Mouse (Mus musculus) heart, embryonic 16.5 days (tissue): ENCODE data around the gene Gm20388. TPM values are rescaled to one million over a fixed set of nuclear protein-coding genes. Genes with fewer than 3 reads are reported as not detected.
A peak's percentile ranks its signal among the peaks of the same experiment; 100 is the strongest.

Experiments used
- ATAC-seq: fragments of 200-750 bp; cut with Nextera tagmentation; replicated peaks from 2 replicates; pipeline ENCODE4 v1.8.0; 2017; ENCODE audit warnings: moderate number of reproducible peaks; ENCODE audit not compliant: insufficient read depth, low FRiP score; ENCODE audit errors: extremely low read depth
- H3K27ac ChIP-seq: fragments of 300-500 bp; sonication (generic); 2 replicates; pipeline ENCODE4 v1.5.1; 2014; ENCODE audit warnings: mild to moderate bottlenecking, low read length, control low read depth, moderate library complexity
- H3K27me3 ChIP-seq: fragments of 300-500 bp; sonication (generic); 2 replicates; pipeline ENCODE4 v1.6.1; 2014; ENCODE audit warnings: low read length, mixed read lengths; ENCODE audit not compliant: control insufficient read depth, insufficient read depth
- H3K36me3 ChIP-seq: fragments of 300-500 bp; sonication (generic); 2 replicates; pipeline ENCODE4 v1.6.1; 2014; ENCODE audit not compliant: control insufficient read depth, insufficient read depth
- H3K4me1 ChIP-seq: fragments of 300-500 bp; sonication (generic); 2 replicates; pipeline ENCODE4 v1.6.1; 2014; ENCODE audit warnings: low read length, mixed read lengths; ENCODE audit not compliant: control insufficient read depth, insufficient read depth
- H3K4me2 ChIP-seq: fragments of 300-500 bp; sonication (generic); 2 replicates; pipeline ENCODE4 v1.6.1; 2014; ENCODE audit warnings: low read depth, mild to moderate bottlenecking, control low read depth, low read length
- H3K4me3 ChIP-seq: fragments of 300-500 bp; sonication (generic); 2 replicates; pipeline ENCODE4 v1.5.1; 2014; ENCODE audit warnings: mild to moderate bottlenecking, control low read depth, low read length
- H3K9ac ChIP-seq: fragments of 300-500 bp; sonication (generic); 2 replicates; pipeline ENCODE4 v1.6.1; 2014; ENCODE audit warnings: low read length, control low read depth
- H3K9me3 ChIP-seq: fragments of 300-500 bp; sonication (generic); replicated peaks from 2 replicates; pipeline ENCODE4 v1.6.1; 2016; ENCODE audit warnings: low read length; ENCODE audit not compliant: control insufficient read depth
- WGBS: fragments of 180-500 bp; shearing (Covaris S2); extraction: QIAGEN DNeasy Blood & Tissue Kit; methylation state at CpG from one replicate; pipeline ENCODE4 v1.1.7; 2014; 5-methylcytosine and 5-hydroxymethylcytosine counted together
- polyA plus RNA-seq: library from polyadenylated mRNA; unstranded; fragments of >200 nt; fragmentation: Nextera tagmentation; extraction: Ambion mirVana; gene quantifications from 2 replicates; pipeline ENCODE4 v1.2.1, GENCODE M21; 2015

Gene Gm20388
- polyA plus RNA-seq, 1 experiment from 2014 or later, result 4.5 TPM

DNA sequence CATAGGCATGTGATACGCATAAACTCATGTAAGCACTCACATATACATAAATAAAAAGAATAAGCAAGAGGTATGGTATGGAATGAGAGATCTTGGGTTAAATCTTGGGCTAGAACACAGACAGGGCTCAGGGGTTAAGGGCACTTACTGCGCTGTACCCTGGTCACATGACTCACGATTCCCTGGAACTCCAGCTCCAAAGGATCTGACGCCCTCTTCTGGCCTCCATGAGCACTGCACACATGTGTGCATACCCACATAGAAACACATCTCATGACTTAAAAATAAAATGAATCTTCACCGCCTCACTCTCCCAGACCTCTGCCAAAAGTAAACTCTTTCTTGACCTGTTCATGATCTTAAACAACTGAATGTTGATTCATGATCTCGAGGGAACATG, 1587.0 kb downstream of the Gm20388 start:
- Histone ChIP-seq H3K27ac (no peak overlapping the region), H3K4me3 (no peak overlapping the region), H3K4me1 (no peaks in the 10 kb centered on the region), H3K27me3 (no peaks in the 10 kb centered on the region), H3K9ac (no peak overlapping the region), H3K9me3 (peaks cover 2% of the 10 kb centered on the region; the same call in 1 of the 2 replicates), H3K36me3 (no peaks in the 10 kb centered on the region), H3K4me2 (no peak overlapping the region)
- WGBS, result 81% methylated on average over 6 of the region's 6 CpGs
- no peak for ATAC-seq

DNA sequence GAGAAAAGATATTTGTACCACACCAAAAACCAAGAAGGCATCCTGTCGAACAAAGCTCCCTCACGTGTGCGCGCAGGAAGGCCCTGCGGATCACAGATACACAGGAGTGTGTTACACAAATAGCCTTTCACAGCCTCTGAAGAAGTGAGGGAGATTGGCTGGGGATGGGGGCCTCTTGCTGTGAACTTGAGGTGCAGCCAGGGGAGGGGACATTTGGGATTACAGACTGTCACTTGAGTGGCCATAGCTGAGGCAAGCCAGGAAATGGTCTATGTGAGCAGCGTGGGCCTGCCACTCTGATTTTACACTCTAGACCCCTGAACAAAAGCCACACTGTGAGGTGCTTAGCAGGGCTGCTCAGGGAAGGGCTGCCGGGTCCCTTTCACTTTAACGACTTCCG, 1601.1 kb downstream of the Gm20388 start:
- no peak overlapping the region for H3K4me2 ChIP-seq
- H3K27ac ChIP-seq, result no peak overlapping the region
- WGBS, result 60% methylated on average over 9 of the region's 9 CpGs
- H3K4me1 ChIP-seq, result no peaks in the 10 kb centered on the region
- peaks cover 12% of the 10 kb centered on the region; the same call in 1 of the 2 replicates for H3K27me3 ChIP-seq
- no peaks in the 10 kb centered on the region for H3K36me3 ChIP-seq
- no peaks in the 10 kb centered on the region for H3K9me3 ChIP-seq
- no peak for ATAC-seq
- no peak overlapping the region for H3K4me3 ChIP-seq
- no peak overlapping the region for H3K9ac ChIP-seq

DNA sequence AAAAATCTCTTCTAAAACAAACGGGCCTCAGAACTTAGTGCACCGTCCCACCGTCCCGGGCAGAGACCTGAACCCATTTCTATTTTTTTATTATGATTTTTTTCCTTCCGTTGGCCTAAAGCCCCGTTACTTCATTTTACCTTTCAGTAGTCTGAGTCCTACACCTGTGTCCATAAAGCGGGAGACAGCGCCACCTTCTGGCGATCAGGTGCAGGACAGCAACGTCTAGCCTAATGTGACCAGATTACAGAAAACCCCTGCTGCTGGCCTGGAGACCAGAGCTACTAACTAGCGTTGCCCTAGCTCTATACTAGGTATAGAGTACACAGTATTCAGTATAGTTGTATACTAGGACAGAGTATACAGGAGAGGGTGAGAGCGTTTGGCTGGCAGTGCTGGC, 1602.8 kb downstream of the Gm20388 start:
- ATAC-seq, result no peak; the same call in 1 of the 2 replicates
- Histone ChIP-seq H3K4me2 (no peak overlapping the region), H3K27ac (no peak overlapping the region), H3K9me3 (no peaks in the 10 kb centered on the region), H3K4me3 (no peak overlapping the region), H3K27me3 (peaks cover 12% of the 10 kb centered on the region; the same call in 1 of the 2 replicates), H3K36me3 (no peaks in the 10 kb centered on the region), H3K4me1 (no peaks in the 10 kb centered on the region), H3K9ac (no peak overlapping the region)
- 5% methylated on average over 12 of the region's 12 CpGs for WGBS

DNA sequence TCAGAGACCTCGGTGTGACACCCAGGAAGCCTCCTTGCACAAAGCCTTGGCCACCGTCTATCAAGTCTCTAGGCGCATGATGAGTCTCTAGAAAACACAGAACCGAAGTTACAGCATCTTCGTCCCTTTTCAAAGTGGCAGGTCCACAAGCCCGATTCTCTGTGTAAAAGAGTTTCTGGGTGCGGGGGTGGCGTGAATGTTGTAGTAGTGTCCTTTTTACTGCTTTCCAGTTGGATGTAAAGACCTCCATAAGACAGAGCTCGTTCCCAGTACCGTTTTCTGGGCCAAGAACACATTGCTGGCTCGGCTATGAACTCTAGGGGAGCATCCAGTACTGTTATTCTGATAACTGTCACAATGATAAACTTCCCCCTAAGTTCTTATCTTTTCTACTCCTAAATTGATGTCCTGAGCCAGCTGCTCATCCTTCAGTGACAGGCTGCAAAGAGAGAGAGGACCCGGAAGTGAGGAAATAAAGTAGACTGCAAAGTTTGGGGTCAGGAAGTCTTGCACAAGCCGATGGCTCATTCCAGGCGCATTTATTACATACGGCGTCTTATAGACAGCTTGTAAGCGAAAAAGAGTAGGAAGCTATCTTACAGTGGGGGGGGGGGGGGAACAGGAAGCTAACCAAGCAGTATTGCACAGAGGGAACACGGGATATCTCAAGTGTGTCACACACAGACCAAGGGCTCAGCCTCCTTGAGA, 1614.6 kb downstream of the Gm20388 start:
- Histone ChIP-seq H3K4me2 (no peak overlapping the region), H3K27ac (no peak overlapping the region), H3K27me3 (peaks cover 3% of the 10 kb centered on the region; the same call in 1 of the 2 replicates), H3K36me3 (no peaks in the 10 kb centered on the region), H3K9ac (no peak overlapping the region), H3K4me1 (no peaks in the 10 kb centered on the region), H3K9me3 (no peaks in the 10 kb centered on the region), H3K4me3 (no peak overlapping the region)
- 58% methylated on average over 18 of the region's 18 CpGs for WGBS
- ATAC-seq, result no peak

DNA sequence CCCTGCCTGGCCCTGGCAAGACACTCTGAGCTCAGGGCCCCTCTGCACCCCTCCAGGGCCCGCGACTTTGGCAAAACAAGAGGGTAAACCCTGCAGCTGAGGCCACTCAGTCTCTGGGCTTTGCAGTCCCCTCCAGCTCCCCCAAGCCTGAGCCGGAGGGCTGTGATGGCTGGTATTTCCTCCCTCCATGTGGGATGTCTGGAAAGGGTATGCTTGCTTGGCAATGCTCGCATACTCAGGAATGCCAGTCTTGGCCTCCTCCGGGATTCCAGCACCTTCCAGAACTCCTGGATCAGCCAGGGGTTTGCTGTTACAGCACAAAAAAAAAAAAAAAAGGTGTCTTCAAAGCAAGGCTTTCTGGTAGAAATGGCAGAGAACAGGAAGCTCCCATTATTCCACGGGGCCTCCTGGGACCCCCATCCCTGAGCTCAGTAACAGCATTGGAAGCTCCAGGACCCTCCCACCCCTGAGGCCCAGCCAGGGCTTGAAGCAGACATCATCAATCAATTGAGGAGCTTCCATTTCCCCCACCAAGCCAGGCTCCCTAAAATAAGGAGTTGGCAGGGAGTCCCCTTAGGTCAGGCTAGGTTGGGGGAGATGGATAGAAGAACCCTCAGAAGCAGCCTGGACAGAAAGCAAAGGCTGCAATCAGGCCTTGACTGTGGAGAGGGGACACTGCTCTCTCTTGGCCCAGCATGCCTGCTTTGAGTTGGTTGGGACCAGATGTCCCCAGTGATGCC, 1616.3 kb downstream of the Gm20388 start:
- ATAC-seq, result peak; percentile 49
- H3K4me3 ChIP-seq, result no peak overlapping the region
- no peak overlapping the region for H3K9ac ChIP-seq
- no peak overlapping the region for H3K4me2 ChIP-seq
- H3K27me3 ChIP-seq, result peaks cover 3% of the 10 kb centered on the region; the same call in 1 of the 2 replicates
- H3K36me3 ChIP-seq, result no peaks in the 10 kb centered on the region
- H3K27ac ChIP-seq, result no peak overlapping the region
- 46% methylated on average over 6 of the region's 6 CpGs for WGBS
- H3K4me1 ChIP-seq, result no peaks in the 10 kb centered on the region
- no peaks in the 10 kb centered on the region for H3K9me3 ChIP-seq

DNA sequence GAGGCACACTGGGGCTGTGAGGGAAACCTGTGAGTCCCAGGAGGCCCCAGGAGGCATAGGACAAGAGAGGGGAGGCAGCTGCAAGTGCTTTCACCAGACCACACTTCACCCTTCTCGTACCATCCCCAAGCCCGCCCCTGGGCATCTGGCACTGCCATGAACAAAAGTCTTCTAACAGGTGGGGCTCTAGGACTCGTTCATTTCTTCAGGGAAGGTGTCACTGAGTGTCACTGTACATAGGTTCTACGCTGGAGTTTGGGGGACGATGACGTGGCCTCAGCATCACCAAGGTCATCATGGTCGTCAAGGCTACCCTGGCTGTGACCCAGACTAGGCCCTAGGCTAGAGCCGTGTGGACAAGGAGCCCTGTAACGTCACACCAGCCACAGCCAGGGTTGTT, 1617.1 kb downstream of the Gm20388 start:
- no peak overlapping the region for H3K4me2 ChIP-seq
- H3K36me3 ChIP-seq, result no peaks in the 10 kb centered on the region
- no peak overlapping the region for H3K4me3 ChIP-seq
- no peak overlapping the region for H3K27ac ChIP-seq
- peaks cover 3% of the 10 kb centered on the region; the same call in 1 of the 2 replicates for H3K27me3 ChIP-seq
- no peak for ATAC-seq
- H3K9ac ChIP-seq, result no peak overlapping the region
- 78% methylated on average over 9 of the region's 9 CpGs for WGBS
- no peaks in the 10 kb centered on the region for H3K9me3 ChIP-seq
- H3K4me1 ChIP-seq, result no peaks in the 10 kb centered on the region

DNA sequence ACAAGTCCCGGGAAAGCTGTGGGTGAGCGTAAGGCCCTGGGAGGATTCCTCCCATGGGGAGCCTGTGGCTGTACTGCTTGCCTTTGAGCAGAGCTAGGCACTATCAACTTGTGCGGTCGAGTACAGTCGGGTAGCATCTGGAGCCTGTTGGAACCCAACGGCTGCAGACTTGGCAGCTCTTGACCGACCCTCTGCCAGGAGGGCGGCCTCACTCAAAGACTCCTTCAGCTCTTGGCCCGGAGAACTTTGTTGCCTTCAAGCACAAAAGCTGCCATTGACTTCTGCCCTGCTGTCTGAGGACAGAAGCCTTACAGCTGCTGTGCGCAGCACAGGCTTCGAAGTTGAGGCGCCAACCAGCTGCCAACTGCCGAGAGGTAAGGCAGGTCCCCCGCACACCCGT, 1618.1 kb downstream of the Gm20388 start:
- Histone ChIP-seq H3K9me3 (no peaks in the 10 kb centered on the region), H3K27ac (no peak overlapping the region), H3K27me3 (peaks cover 3% of the 10 kb centered on the region; the same call in 1 of the 2 replicates), H3K4me1 (no peaks in the 10 kb centered on the region), H3K4me2 (no peak overlapping the region), H3K9ac (no peak overlapping the region), H3K4me3 (no peak overlapping the region), H3K36me3 (no peaks in the 10 kb centered on the region)
- no peak for ATAC-seq
- 70% methylated on average over 15 of the region's 15 CpGs for WGBS

DNA sequence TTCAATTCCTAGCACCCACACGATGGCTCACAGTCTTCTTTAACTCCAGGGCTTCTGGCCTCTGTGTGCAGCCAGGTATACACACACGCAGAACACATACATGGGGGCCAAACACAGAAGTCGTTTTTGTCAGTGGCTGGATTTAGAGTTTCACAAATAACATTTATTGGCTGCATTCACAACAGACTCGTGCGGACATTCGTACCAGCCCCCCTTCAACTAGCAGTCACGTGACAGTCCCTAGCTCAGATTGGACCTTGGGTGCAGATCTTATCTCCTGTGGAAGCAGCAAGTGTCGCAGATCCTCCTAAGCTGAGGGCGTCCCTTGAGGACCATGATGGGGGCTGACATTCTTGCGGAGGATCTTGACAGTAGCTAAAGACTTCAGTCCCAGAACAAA, 1620.0 kb downstream of the Gm20388 start:
- Histone ChIP-seq H3K4me1 (no peaks in the 10 kb centered on the region), H3K9me3 (no peaks in the 10 kb centered on the region), H3K9ac (no peak overlapping the region), H3K4me3 (no peak overlapping the region), H3K4me2 (no peak overlapping the region), H3K27ac (no peak overlapping the region), H3K36me3 (no peaks in the 10 kb centered on the region), H3K27me3 (no peaks in the 10 kb centered on the region)
- 74% methylated on average over 10 of the region's 10 CpGs for WGBS
- ATAC-seq, result no peak

DNA sequence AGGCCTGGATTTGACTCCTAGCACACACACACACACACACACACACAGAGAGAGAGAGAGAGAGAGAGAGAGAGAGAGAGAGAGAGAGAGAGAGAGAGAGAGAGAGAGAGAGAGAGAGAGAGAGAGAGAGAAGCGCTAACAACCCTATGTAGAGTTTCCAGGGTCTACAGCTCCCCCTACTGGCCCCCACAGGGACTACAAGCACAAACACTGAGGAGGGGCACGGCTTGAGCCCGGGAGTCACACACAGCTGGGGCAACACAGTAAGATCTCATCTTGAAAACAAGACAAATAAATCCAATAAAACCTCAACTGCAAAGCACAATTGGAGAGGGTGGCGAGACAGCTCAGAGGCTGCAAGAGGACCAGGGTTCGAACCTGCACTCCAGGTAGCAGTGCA, 1621.7 kb downstream of the Gm20388 start:
- no peaks in the 10 kb centered on the region for H3K9me3 ChIP-seq
- no peak overlapping the region for H3K4me2 ChIP-seq
- H3K4me1 ChIP-seq, result no peaks in the 10 kb centered on the region
- no peaks in the 10 kb centered on the region for H3K36me3 ChIP-seq
- H3K4me3 ChIP-seq, result no peak overlapping the region
- ATAC-seq, result no peak
- no peak overlapping the region for H3K27ac ChIP-seq
- H3K27me3 ChIP-seq, result no peaks in the 10 kb centered on the region
- H3K9ac ChIP-seq, result no peak overlapping the region
- 40% methylated on average over 5 of the region's 5 CpGs for WGBS
